Mouse (Mus musculus) ES-E14 (cell line): ENCODE measurements at regions not wholly inside any gene's neighbourhood (a gene's known extent, or its start where the extent isn't known, plus 50 kb on each side); places are given as distances from the start of the nearest gene placed in this dataset.
"Not testable (repeated sequence)": the region's sequence is repeated elsewhere in the genome, so short reads cannot be mapped to it uniquely, and the experiment has no call there.

Experiments
- HCFC1 ChIP-seq: IDR thresholded peaks from 2 replicates; pipeline ENCODE4 v1.6.1; 2012; ENCODE audit warnings: low read length, inconsistent platforms, borderline replicate concordance; ENCODE audit not compliant: insufficient read depth
- MAFK ChIP-seq: IDR thresholded peaks from 2 replicates; pipeline ENCODE4 v1.6.1; 2014; ENCODE audit warnings: mild to moderate bottlenecking, low read depth, low read length, inconsistent platforms; ENCODE audit not compliant: insufficient read depth
- ZC3H11A ChIP-seq: IDR thresholded peaks from 2 replicates; pipeline ENCODE4 v1.6.1; 2012; ENCODE audit warnings: low read depth, mild to moderate bottlenecking, inconsistent platforms, low read length, borderline replicate concordance

DNA sequence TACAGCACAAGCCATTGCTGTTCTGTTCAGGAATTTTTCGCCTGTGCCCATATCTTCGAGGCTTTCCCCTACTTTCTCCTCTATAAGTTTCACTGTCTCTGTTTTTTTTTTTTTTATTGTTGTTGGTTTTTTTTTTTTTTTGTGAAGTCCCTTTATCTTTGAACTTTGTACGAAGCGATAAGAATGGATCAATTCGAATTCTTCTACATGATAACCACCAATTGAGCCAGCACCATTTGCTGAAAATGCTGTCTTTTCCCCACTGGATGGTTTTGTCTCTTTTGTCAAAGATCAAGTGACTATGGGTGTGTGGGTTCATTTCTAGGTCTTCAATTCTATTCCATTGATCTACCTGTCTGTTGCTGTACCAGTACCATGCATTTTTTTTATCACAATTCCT, 244.6 kb downstream of the Bcl11a start:
- not testable (repeated sequence) for TF ChIP-seq HCFC1, MAFK, ZC3H11A
